Mouse (Mus musculus): ENCODE results near the gene Vsir. TPM values are rescaled to one million over a fixed set of nuclear protein-coding genes. Genes with fewer than 3 reads are reported as not detected.

The Vsir gene
- polyA plus RNA-seq, 1 experiment: 17.0 TPM

GRCm38 (mm10) chr10:60400507-60401295, 54.0 kb downstream of the Vsir start:
- Histone ChIP-seq H3K27ac (ENCODE audit: insufficient read depth, low read length) (no peak overlapping the region), H3K4me1 (ENCODE audit: control insufficient read depth, insufficient read depth, low read length) (peaks cover 3% of the 10 kb centered on the region; the same call in 1 of the 2 replicates), H3K4me3 (replicated peaks; ENCODE audit: insufficient read depth, low read depth, low read length) (no peak overlapping the region), H3K27me3 (ENCODE audit: control insufficient read depth, insufficient read depth, low read length) (no peaks in the 10 kb centered on the region)
- WGBS: 78% methylated on average over 11 of the region's 11 CpGs
- DNase-seq: no peak
- TF ChIP-seq POLR2A (IDR thresholded peaks at IDR 0.05; ENCODE audit: borderline replicate concordance, insufficient read depth, low read length) (no peak), CTCF (IDR thresholded peaks at IDR 0.05; ENCODE audit: borderline replicate concordance, insufficient read depth, low read depth, low read length) (no peak)

- WGBS: 31% methylated on average over 7 of the region's 7 CpGs
- Histone ChIP-seq H3K4me3 (replicated peaks; ENCODE audit: insufficient read depth, low read depth, low read length) (no peak overlapping the region), H3K27me3 (ENCODE audit: control insufficient read depth, insufficient read depth, low read length) (no peaks in the 10 kb centered on the region), H3K4me1 (ENCODE audit: control insufficient read depth, insufficient read depth, low read length) (peaks cover 9% of the 10 kb centered on the region), H3K27ac (ENCODE audit: insufficient read depth, low read length) (no peak overlapping the region)
- peak; percentile 20 to 47 for DNase-seq
- no peak for TF ChIP-seq CTCF (IDR thresholded peaks at IDR 0.05; ENCODE audit: borderline replicate concordance, insufficient read depth, low read depth, low read length)
- no peak for TF ChIP-seq POLR2A (IDR thresholded peaks at IDR 0.05; ENCODE audit: borderline replicate concordance, insufficient read depth, low read length)
Measured at GRCm38 (mm10) chr10:60405460-60406177, 59.0 kb downstream of the Vsir start.

GRCm38 (mm10) chr10:60407831-60408230, 61.2 kb downstream of the Vsir start:
- peak; percentile 99 for TF ChIP-seq CTCF (IDR thresholded peaks at IDR 0.05; ENCODE audit: borderline replicate concordance, insufficient read depth, low read depth, low read length)
- TF ChIP-seq POLR2A (IDR thresholded peaks at IDR 0.05; ENCODE audit: borderline replicate concordance, insufficient read depth, low read length): no peak

GRCm38 (mm10) chr10:60411794-60412193, 65.1 kb downstream of the Vsir start:
- no peaks in the 10 kb centered on the region for H3K4me1 ChIP-seq (ENCODE audit: control insufficient read depth, insufficient read depth, low read length)
- no peak for DNase-seq
- TF ChIP-seq CTCF (IDR thresholded peaks at IDR 0.05; ENCODE audit: borderline replicate concordance, insufficient read depth, low read depth, low read length): peak; percentile 32
- TF ChIP-seq POLR2A (IDR thresholded peaks at IDR 0.05; ENCODE audit: borderline replicate concordance, insufficient read depth, low read length): no peak
- no peak overlapping the region for H3K27ac ChIP-seq (ENCODE audit: insufficient read depth, low read length)
- no peak overlapping the region for H3K4me3 ChIP-seq (replicated peaks; ENCODE audit: insufficient read depth, low read depth, low read length)
- WGBS: 35% methylated on average over 5 of the region's 5 CpGs
- no peaks in the 10 kb centered on the region for H3K27me3 ChIP-seq (ENCODE audit: control insufficient read depth, insufficient read depth, low read length)

More at GRCm38 (mm10) chr10:60407831-60408230, 61.2 kb downstream of the Vsir start:
- Histone ChIP-seq H3K4me3 (replicated peaks; ENCODE audit: insufficient read depth, low read depth, low read length) (no peak overlapping the region), H3K27ac (ENCODE audit: insufficient read depth, low read length) (no peak overlapping the region), H3K27me3 (ENCODE audit: control insufficient read depth, insufficient read depth, low read length) (no peaks in the 10 kb centered on the region), H3K4me1 (ENCODE audit: control insufficient read depth, insufficient read depth, low read length) (peaks cover 9% of the 10 kb centered on the region)
- DNase-seq: peak; percentile 38 to 67
- WGBS: 6% methylated on average over 5 of the region's 5 CpGs

GRCm38 (mm10) chr10:60413756-60414155, 67.1 kb downstream of the Vsir start:
- no peak overlapping the region for H3K4me3 ChIP-seq (replicated peaks; ENCODE audit: insufficient read depth, low read depth, low read length)
- WGBS: 83% methylated on average over 2 of the region's 2 CpGs
- no peaks in the 10 kb centered on the region for H3K4me1 ChIP-seq (ENCODE audit: control insufficient read depth, insufficient read depth, low read length)
- no peak for DNase-seq
- no peaks in the 10 kb centered on the region for H3K27me3 ChIP-seq (ENCODE audit: control insufficient read depth, insufficient read depth, low read length)
- H3K27ac ChIP-seq (ENCODE audit: insufficient read depth, low read length): no peak overlapping the region
- TF ChIP-seq POLR2A (IDR thresholded peaks at IDR 0.05; ENCODE audit: borderline replicate concordance, insufficient read depth, low read length) (no peak), CTCF (IDR thresholded peaks at IDR 0.05; ENCODE audit: borderline replicate concordance, insufficient read depth, low read depth, low read length) (no peak)

- no peaks in the 10 kb centered on the region for H3K4me1 ChIP-seq (ENCODE audit: control insufficient read depth, insufficient read depth, low read length)
- WGBS: 92% methylated on average over 2 of the region's 2 CpGs
- no peak overlapping the region for H3K27ac ChIP-seq (ENCODE audit: insufficient read depth, low read length)
- TF ChIP-seq POLR2A (IDR thresholded peaks at IDR 0.05; ENCODE audit: borderline replicate concordance, insufficient read depth, low read length) (no peak), CTCF (IDR thresholded peaks at IDR 0.05; ENCODE audit: borderline replicate concordance, insufficient read depth, low read depth, low read length) (no peak)
- no peak for DNase-seq
- H3K4me3 ChIP-seq (replicated peaks; ENCODE audit: insufficient read depth, low read depth, low read length): no peak overlapping the region
- no peaks in the 10 kb centered on the region for H3K27me3 ChIP-seq (ENCODE audit: control insufficient read depth, insufficient read depth, low read length)
Measured at GRCm38 (mm10) chr10:60417041-60417440, 70.4 kb downstream of the Vsir start.

- no peak overlapping the region for H3K27ac ChIP-seq (ENCODE audit: insufficient read depth, low read length)
- H3K4me1 ChIP-seq (ENCODE audit: control insufficient read depth, insufficient read depth, low read length): no peaks in the 10 kb centered on the region
- H3K4me3 ChIP-seq (replicated peaks; ENCODE audit: insufficient read depth, low read depth, low read length): no peak overlapping the region
- H3K27me3 ChIP-seq (ENCODE audit: control insufficient read depth, insufficient read depth, low read length): no peaks in the 10 kb centered on the region
- peak; percentile 50 to 70 for DNase-seq
- WGBS: 9% methylated on average over 3 of the region's 3 CpGs
- TF ChIP-seq POLR2A (IDR thresholded peaks at IDR 0.05; ENCODE audit: borderline replicate concordance, insufficient read depth, low read length): no peak
- TF ChIP-seq CTCF (IDR thresholded peaks at IDR 0.05; ENCODE audit: borderline replicate concordance, insufficient read depth, low read depth, low read length): peak; percentile 88
Measured at GRCm38 (mm10) chr10:60418137-60418536, 71.5 kb downstream of the Vsir start.
